Mouse (Mus musculus) ES-E14 (cell line): ENCODE results near the gene Pacrg.

Source experiments
- CHD2 ChIP-seq: IDR thresholded peaks from 2 replicates; pipeline ENCODE4 v1.6.1; 2014; ENCODE audit warnings: mild to moderate bottlenecking, low read depth, low read length, inconsistent platforms
- HCFC1 ChIP-seq: IDR thresholded peaks from 2 replicates; pipeline ENCODE4 v1.6.1; 2012; ENCODE audit warnings: low read length, inconsistent platforms, borderline replicate concordance; ENCODE audit not compliant: insufficient read depth
- ZNF384 ChIP-seq: IDR thresholded peaks from 2 replicates; pipeline ENCODE4 v1.6.1; 2012; ENCODE audit warnings: low read depth, low read length, inconsistent platforms

- TF ChIP-seq CHD2 = no peak
- TF ChIP-seq HCFC1 = no peak
- TF ChIP-seq ZNF384 = no peak
These were observed 320.5 kb downstream of the Pacrg start for GRCm38 (mm10) chr17:10519506-10520155.
